Mouse (Mus musculus): ENCODE measurements around the gene Sgip1.

- TF ChIP-seq CTCF (conservative IDR thresholded peaks at IDR 0.05; ENCODE audit: low read length) (no peak), NANOG (IDR thresholded peaks at IDR 0.05; ENCODE audit: borderline replicate concordance, low read length) (no peak), POU5F1 (IDR thresholded peaks at IDR 0.05; ENCODE audit: borderline replicate concordance, low read length) (no peak)
These were observed 270.7 kb downstream of the Sgip1 start for GRCm38 (mm10) chr4:103011823-103012222.
